Mouse (Mus musculus) cerebellum, adult 18-20 months (tissue): ENCODE measurements around the gene Slc47a1.
"Not testable (repeated sequence)": the region's sequence is repeated elsewhere in the genome, so short reads cannot be mapped to it uniquely, and the experiment has no call there.

ENCODE experiments used
- DNase-seq, 2 experiments: peaks; one replicate each; pipeline ENCODE4 v3.0.0; 2021

The Slc47a1 gene

DNA sequence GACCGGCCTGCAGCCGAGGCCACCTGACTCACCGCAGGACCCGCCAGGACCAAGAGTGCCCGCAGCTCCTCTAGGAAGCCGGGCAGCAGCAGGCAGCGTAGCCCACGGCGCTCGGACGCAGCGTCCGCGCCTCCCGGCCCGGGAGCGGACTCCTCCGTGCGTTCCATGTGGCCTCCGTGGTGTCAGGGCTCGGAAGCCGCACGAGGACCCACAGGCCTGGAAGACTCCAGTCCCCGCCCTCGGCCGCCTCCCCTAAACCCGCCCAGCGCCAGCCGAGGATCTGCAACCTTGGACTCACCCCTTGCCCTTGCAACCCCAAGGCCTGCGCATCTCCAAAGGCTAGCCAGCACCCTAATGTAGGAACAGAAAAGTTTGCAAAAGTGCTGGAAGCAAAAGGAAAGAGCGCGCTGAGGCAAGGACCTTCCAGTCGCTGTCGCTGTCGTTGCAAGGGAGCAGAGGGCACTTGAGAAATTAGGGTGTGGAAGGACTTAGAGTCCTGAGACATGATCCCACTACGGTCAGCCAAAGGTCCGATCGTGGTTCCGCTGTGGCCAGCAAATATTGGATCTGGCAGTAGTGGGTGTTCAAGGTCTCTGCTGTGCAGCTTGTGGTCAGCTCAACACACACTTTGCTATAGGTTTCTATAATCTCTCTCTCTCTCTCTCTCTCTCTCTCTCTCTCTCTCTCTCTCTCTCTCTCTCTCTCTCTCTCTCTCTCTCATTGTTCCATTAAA is at the start of gene Slc47a1:
Slc47a1 (minus strand) TSS at position 465 of the 733 bp plus-strand sequence.
- DNase-seq = no peak

GRCm38 (mm10) chr11:61419253-61419652 is 41.1 kb upstream of the Slc47a1 start:
- DNase-seq = peak; percentile 35 to 47

DNA sequence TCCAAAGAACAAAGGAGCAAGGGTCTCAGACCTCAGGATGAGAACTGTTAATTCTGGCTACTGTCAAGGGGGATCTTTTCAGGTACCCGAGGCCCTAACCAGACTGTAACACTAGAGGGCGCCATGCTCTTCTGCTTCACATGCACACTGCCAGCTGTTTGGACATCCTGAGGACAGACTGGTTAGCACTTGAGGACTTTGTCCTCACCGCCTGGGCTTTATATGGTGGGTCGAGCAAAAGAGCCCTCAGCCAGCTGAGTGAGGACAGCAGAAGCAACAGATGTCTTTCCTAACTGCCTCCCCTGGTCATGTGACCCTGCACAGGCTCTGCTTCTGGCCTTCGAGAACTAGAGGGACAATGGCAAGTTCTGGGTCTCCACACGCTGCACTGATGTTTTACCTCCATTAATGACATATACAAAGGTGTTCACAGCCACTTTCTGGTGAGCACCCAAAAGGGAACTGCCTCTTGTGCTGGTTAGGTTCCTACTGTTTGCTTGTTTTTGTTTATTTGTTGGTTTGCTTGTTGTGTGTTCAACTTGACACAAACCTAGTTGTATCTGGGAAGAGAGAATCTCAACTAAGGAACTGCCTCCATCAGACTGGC is 39.9 kb upstream of the Slc47a1 start:
- peak; percentile 80 to 88 for DNase-seq

- not testable (repeated sequence) for DNase-seq
Observed at GRCm38 (mm10) chr11:61416540-61416939, 38.4 kb upstream of the Slc47a1 start.

GRCm38 (mm10) chr11:61415444-61415843 is 37.3 kb upstream of the Slc47a1 start:
- no peak for DNase-seq

DNA sequence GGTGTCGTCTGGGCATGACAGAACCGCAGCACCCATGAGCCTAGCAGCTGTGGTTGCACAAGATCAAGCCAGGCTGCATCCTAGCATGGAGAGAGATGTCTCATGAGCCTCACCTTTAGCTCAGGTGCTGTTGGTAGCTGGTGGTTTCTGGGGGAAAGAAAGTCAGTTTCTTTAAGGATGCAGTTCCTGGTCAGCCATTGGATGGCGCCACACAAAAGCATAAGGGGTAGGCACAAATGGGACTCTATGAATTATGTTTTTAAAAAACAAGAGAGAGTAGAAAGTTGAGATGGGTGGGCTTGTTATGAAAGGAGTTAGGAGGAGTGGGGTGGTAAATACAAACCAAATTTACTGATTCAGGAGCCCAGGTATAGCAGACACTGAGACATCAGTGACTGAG is 36.4 kb upstream of the Slc47a1 start:
- DNase-seq = no peak

DNA sequence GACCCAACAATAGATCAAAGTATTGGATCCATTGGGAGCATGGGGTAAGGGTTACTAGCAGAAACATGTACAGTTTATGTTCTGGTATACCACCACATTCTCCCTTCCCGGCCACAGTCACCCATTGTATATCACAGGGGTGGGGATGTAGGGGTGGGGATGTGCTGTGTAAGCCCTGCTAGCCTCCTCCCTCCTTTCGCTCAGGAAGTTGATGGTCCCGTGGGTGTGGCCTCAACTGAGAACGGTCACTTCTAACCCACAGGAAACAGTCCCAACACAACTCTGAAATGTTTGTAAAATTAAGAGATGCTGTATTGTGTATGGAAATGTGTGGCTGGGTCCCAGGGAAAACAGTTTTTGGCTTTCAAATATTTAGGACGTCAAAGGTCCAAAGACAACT is 35.3 kb upstream of the Slc47a1 start:
- no peak for DNase-seq

DNA sequence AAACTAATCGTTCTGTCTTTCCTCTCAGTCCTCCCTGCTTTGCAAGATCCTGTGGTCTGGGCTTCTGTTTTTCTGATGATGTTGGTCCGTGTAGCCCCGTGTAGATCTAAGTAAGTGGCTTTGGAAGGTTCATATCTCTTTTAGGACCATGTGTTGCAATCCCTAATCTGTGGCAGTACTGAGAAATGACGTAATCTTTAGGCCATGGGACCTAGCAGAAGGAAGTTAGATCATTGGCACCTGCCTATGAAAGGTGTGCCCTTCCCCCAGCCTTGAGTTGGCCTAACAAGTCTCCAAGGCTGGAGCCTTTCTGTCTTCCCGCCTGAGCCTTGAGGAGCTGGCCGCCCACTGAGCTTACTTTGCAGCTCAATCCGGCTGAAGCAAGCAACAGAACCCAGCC is 33.7 kb upstream of the Slc47a1 start:
- DNase-seq = no peak

GRCm38 (mm10) chr11:61411221-61411620 is 33.1 kb upstream of the Slc47a1 start:
- DNase-seq = peak in 1 of 2 experiments; percentile 34

GRCm38 (mm10) chr11:61410129-61410528 is 32.0 kb upstream of the Slc47a1 start:
- peak; percentile 92 to 97 for DNase-seq

- peak; percentile 44 to 65 for DNase-seq
Observed at GRCm38 (mm10) chr11:61409051-61409450, 30.9 kb upstream of the Slc47a1 start.

- peak; percentile 83 to 89 for DNase-seq
Observed at GRCm38 (mm10) chr11:61408184-61409027, 30.3 kb upstream of the Slc47a1 start.

- peak; percentile 89 to 98 for DNase-seq
Observed at GRCm38 (mm10) chr11:61407638-61408183, 29.6 kb upstream of the Slc47a1 start.

- DNase-seq = peak in 1 of 2 experiments; percentile 9
Observed at GRCm38 (mm10) chr11:61401794-61402193, 23.6 kb upstream of the Slc47a1 start.

- peak in 1 of 2 experiments; percentile 24 for DNase-seq
Observed at GRCm38 (mm10) chr11:61400681-61401346, 22.7 kb upstream of the Slc47a1 start.

- DNase-seq = not testable (repeated sequence)
Observed at GRCm38 (mm10) chr11:61397423-61398043, 19.4 kb upstream of the Slc47a1 start.

GRCm38 (mm10) chr11:61388936-61389335 is 10.8 kb upstream of the Slc47a1 start:
- DNase-seq = no peak

DNA sequence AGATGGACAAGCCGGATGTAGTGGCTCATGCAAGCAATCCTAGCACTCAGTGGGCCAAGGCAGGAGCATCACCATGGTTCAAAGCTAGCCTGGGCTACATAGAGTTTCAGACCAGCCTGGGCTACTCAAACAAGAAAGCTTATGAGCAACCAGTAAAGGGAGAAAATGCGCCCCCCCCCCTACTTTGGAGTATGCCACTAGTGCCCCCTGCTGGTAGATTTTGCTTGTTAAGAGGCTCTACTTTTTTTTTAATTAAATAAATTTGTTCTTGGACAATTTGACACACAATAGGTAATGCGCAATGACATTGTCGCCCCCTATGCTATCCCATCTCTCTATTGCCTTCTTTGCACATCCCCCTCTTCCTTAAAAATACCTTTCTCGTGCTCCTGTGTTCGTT is 9.9 kb upstream of the Slc47a1 start:
- peak; percentile 34 to 45 for DNase-seq

- no peak for DNase-seq
Observed at GRCm38 (mm10) chr11:61387233-61387632, 9.1 kb upstream of the Slc47a1 start.

DNA sequence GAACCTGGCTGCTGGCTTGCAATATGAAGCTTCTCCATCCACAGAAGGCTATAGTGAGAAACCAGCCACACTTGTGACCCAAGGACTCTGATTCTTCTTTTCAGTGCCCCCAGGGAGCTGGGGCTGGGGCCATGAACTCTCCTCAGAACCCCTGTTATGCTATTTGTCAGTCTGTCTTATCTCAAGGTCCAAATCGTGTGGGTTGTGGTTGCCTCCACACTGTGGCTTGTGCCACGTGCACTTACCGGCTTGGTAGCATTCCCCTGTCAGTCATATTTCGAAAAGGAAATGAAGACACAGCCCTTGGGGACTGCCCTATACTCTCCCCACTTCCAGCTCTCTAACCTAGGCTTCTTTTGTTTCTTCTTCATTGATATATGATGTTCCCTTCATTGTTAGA is 7.6 kb upstream of the Slc47a1 start:
- DNase-seq = no peak

- no peak for DNase-seq
Observed at GRCm38 (mm10) chr11:61381272-61381671, 3.1 kb upstream of the Slc47a1 start.

GRCm38 (mm10) chr11:61378651-61379050 is 506 bp upstream of the Slc47a1 start:
- no peak for DNase-seq
